Mouse (Mus musculus) adrenal gland, adult (tissue): ENCODE measurements around the gene Il12a.
"Not testable (repeated sequence)": the region's sequence is repeated elsewhere in the genome, so short reads cannot be mapped to it uniquely, and the experiment has no call there.

ENCODE experiments used
- DNase-seq, 2 experiments: peaks; one replicate each; pipeline ENCODE4 v3.0.0; 2022 to 2023; ENCODE audit warnings: low spot score in 1 of 2; ENCODE audit not compliant: inconsistent age in 2 of 2

Gene Il12a

GRCm38 (mm10) chr3:68741955-68742354 is 51.5 kb downstream of the Il12a start:
- no peak for DNase-seq

DNA sequence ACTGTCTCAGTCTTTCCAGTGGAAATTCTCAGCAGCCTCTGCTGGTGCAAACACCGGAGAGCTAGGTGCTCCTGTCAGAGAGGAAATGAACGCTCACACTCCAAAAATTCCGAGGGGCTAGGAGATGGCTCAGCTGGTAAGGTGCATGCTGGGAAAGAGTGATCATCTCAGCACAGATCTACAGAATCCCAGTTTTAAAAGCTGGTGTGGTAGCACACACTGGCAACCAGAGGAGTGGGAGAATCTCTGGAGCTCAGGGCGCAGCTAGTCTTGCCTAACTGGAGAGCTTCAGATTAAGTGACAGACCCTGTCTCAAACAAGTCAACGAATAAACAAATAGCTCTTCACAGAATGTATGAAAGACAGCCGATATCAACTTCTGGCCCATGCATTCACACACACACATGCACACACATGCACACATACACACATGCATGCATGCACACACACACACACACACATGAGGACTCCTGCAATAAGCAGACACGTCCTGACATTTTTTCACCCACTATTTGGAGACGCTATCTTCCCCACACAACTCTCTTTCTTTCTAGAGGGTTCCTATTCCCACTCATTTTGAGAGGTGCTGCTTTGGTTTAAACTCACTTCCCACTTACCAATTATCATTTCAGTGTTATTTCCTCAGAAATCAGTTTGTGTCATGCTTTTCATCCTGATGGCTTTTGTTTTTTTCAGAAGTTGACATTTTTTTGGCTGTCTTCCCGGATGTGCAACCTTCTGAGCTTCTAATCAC is 52.5 kb downstream of the Il12a start:
- peak in 1 of 2 experiments; percentile 13 for DNase-seq

GRCm38 (mm10) chr3:68743472-68743732 is 53.0 kb downstream of the Il12a start:
- DNase-seq, result no peak

DNA sequence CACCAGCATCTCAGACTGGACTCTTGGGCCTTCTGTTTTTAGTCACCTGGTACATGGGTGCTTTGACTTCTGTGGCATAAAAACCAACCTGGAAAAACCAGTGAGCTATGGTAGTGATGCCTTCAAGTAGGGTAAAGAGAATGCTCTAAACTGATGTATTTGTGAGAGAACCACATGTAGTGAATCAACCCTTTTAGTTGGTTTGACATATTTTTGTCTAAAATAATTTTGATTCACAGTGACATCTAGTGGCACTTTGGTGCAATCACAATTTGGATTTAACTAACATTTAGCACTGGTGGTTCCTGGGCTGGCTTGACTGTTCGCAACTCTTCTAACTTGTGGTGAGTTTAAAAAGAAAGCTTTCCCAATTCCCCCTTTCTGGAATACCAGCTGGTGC is 53.7 kb downstream of the Il12a start:
- peak in 1 of 2 experiments; percentile 48 for DNase-seq

- DNase-seq, result peak in 1 of 2 experiments; percentile 11
These were observed 54.6 kb downstream of the Il12a start for GRCm38 (mm10) chr3:68745033-68745432.

- not testable (repeated sequence) for DNase-seq
These were observed 55.8 kb downstream of the Il12a start for GRCm38 (mm10) chr3:68746282-68746681.
